Mouse (Mus musculus): ENCODE measurements around the gene Zfp82.

GRCm38 (mm10) chr7:30090092-30090969 is 17.6 kb upstream of the Zfp82 start, which contains the start of the genes Gm26920 and Zfp566:
- peak; percentile 35; the same call in 1 of the 2 replicates for TF ChIP-seq POLR2A (IDR thresholded peaks at IDR 0.05; ENCODE audit: borderline replicate concordance, extremely low read depth, low read depth, low read length)
- TF ChIP-seq CTCF (IDR thresholded peaks at IDR 0.05; ENCODE audit: insufficient read depth, low read length), result no peak
